Mouse (Mus musculus): Measurements from ENCODE around the gene Lipm.

- no peak for TF ChIP-seq CTCF (IDR thresholded peaks at IDR 0.05; ENCODE audit: insufficient read depth, low read depth, low read length)
- no peak for TF ChIP-seq POLR2A (IDR thresholded peaks at IDR 0.05; ENCODE audit: insufficient read depth, low read depth, low read length)
Measured at GRCm38 (mm10) chr19:34051502-34051901, 49.2 kb upstream of the Lipm start.
